16 mouse cellular contexts compared by ENCODE assay signal in the genomic region with DNA sequence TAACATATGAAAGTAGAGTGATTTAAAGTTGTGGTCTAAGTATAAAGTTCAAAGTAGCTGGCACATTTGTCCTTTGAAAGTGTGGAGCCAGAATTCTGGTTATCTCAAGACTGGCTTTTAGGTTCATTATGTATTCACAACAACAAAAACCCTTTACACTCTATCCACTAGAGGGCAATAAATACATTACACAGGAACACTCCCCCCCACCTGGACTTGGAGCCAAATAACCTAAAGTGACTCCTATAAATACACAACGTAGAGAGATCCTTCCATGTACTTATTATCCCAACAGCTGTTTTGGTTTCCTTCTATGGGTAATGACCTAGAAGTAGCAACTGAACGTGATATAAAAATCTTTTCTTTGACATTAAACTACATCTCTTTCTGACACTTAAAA.
DNase-seq lines count a peak whose midpoint lies in the region; TF ChIP-seq lines count a peak whose summit lies in the region.
"Had no signal": no experiment of that assay in that cellular context is flagged by ENCODE, and none has a peak within 500 bp of the region (broad histone marks: within the 10 kb centered on the region; RNA-seq: fewer than 3 reads in every experiment).

No protein-coding gene starts in this region.

- no peaks in the 10 kb centered on the region for H3K4me1 ChIP-seq in cerebellum, adult 2 months (ENCODE audit: control insufficient read depth, insufficient read depth, low read length)
- H3K4me1 ChIP-seq: embryonic facial prominence, embryonic 13.5 days; liver, embryonic 12.5 days had no signal

- peak; percentile 17 to 28 for DNase-seq in cerebellum, postnatal 10 days
- no peak for DNase-seq in cerebellum, adult 2 months
- peak; percentile 1 to 6 for DNase-seq in kidney, postnatal 4 days
- DNase-seq in kidney, postnatal 36 days = no peak
- peak; percentile 28 for DNase-seq in A20 (ENCODE audit: low read depth, low spot score)
- DNase-seq in embryo, embryonic 10 days (ENCODE audit: low spot score) = peak; percentile 4
- no peak for DNase-seq in testis, postnatal 10 days (ENCODE audit: low spot score)
- no peak for DNase-seq in spleen, postnatal 36 days (ENCODE audit: low spot score in 2 of 2)
- DNase-seq: adrenal gland, postnatal 36 days; cerebellum, adult 11-12 months; heart, adult 18-20 months; heart, postnatal 36 days; kidney, adult 2 months; thymus, adult 18-20 months had no signal

- no peak for TF ChIP-seq CTCF in cerebellum, adult 2 months (IDR thresholded peaks at IDR 0.05; ENCODE audit: borderline replicate concordance, insufficient read depth, low read depth, low read length)

- no peak overlapping the region for H3K4me3 ChIP-seq in cerebellum, adult 2 months (replicated peaks; ENCODE audit: insufficient read depth, low read depth, low read length)
- H3K4me3 ChIP-seq: embryonic facial prominence, embryonic 13.5 days; liver, embryonic 12.5 days had no signal

- no peak overlapping the region for H3K27ac ChIP-seq in cerebellum, adult 2 months (ENCODE audit: insufficient read depth, low read length)
- H3K27ac ChIP-seq: embryonic facial prominence, embryonic 13.5 days; liver, embryonic 12.5 days had no signal

- H3K27me3 ChIP-seq in cerebellum, adult 2 months (ENCODE audit: control insufficient read depth, insufficient read depth, low read length) = no peaks in the 10 kb centered on the region
- H3K27me3 ChIP-seq: liver, embryonic 12.5 days had no signal

- 23% methylated on average over 2 of the region's 2 CpGs for WGBS in cerebellum, adult 2 months

- TF ChIP-seq POLR2A in cerebellum, adult 2 months (IDR thresholded peaks at IDR 0.05; ENCODE audit: borderline replicate concordance, insufficient read depth, low read length) = no peak

Comparison
In these comparisons a context has a peak if more than half of its experiments do, and no peak if none do; other contexts are left out.
1. DNase-seq: peak in cerebellum, postnatal 10 days (2 of 2), kidney, postnatal 4 days (2 of 2), A20 (single experiment) and embryo, embryonic 10 days (single experiment); none in cerebellum, adult 2 months (0 of 2), kidney, postnatal 36 days (0 of 2), testis, postnatal 10 days (single experiment) and spleen, postnatal 36 days (0 of 2).